Mouse (Mus musculus): Measurements from ENCODE around the gene Syt16. TPM values are rescaled to one million over a fixed set of nuclear protein-coding genes. Genes with fewer than 3 reads are reported as not detected.

The Syt16 gene
- total RNA-seq, 1 experiment from 2014 or later: not detected

- ATAC-seq (replicated peaks; ENCODE audit: low read depth, poor library complexity, severe bottlenecking): no peak
Measured at GRCm38 (mm10) chr12:74290983-74291382, 293.5 kb downstream of the Syt16 start.

DNA sequence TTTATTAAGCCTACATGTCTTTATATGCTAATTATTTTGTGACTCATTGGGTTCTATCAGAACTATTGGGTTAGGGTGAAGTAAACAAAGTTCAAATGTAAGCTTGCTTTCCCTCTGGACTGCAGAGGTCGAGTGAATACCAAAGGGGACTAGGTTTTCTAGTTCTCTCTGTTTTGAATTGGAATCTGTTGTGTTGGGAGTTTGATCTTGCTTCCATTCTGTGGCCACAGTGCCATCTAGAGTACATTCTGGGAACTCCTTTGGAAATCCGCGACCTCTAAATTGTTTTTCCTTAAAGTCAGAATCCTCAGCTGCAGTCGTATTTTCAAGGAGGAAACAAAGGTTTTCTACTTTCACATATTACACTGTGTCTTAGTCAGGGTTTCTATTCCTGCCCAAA lies 296.2 kb downstream of the Syt16 start:
- ATAC-seq (replicated peaks; ENCODE audit: low read depth, poor library complexity, severe bottlenecking): 0 out of 2 replicates have a peak, but pooled peaks have one; percentile 52

- ATAC-seq (replicated peaks; ENCODE audit: low read depth, poor library complexity, severe bottlenecking): no peak
Measured at GRCm38 (mm10) chr12:74296374-74296773, 298.9 kb downstream of the Syt16 start.

DNA sequence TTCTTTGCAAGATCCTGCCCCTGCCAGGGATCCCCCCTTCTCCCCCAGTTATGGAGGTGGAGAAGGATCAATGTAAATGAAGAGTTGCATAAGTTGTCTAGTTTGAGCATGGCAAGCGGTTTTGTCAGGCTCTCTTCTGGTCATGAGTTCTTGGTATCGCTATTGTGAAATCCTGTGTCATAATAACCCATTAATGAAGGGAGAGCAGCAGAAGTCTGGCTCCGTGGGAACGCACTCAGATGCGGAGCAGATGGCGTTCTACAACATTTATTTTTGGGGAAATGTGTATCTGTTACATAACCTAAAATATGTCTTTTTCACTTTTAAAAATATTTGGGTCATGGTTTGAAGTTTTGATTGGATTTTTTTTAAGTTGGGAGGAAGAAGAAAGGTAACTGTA lies 304.1 kb downstream of the Syt16 start:
- ATAC-seq (replicated peaks; ENCODE audit: low read depth, poor library complexity, severe bottlenecking): no peak

DNA sequence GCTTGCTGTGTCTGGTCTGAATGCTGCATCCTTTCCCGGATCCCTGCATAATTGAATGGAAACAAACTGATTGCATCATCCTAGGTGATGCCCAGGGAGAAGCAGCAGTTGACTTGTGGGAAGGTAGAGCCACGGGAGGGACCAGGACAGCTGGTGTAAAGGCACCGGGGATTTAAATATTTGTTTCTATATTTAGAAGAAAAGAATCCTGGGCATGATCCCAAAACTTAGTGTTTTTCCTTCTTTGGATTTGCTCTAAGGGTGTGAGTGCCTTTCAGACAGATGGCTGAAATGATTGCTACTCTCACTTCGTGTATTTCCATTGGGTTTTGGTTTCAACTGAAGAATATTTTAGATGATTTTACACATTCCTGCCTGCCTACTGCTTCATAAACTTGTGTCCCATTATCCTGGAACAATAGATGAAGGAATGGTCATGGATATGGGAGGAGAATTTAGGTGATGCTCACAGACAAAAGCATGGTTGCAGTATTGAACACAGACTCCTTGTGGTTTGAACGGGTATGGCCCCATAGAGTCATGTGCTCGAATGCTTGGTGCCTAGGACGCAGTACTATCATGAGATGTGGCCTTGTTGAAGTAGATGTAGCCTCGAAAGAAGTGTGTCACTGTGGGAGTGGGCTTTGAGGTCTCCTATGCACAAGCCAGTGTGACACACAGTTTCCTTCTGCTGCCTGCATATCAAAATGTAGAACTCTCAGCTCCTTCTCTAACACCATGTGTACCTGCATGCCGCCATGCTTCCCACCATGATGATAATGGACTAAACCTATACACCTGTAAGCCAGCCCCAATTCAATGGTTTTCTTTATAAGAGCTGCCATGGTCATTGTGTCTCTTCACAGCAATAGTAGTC lies 306.2 kb downstream of the Syt16 start:
- ATAC-seq (replicated peaks; ENCODE audit: low read depth, poor library complexity, severe bottlenecking): no peak

DNA sequence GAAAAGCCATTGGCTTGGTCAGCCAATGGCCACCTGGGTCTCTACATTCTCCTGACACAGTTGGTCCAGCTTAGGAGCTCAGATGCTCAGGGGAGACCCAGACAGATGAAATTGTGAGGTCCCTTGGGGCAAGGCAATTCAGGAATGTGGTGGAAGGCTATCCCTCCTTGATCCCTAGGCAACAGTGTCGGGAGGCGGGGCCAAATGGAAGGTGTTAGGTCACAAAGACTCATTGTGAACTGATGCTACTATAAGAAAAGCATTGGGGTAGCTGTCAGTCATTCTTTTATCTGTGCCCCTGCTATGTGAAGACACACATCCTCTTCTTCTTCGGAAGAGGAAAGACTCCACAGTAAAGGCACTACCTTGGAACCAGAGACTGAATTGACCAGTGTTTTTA lies 315.1 kb downstream of the Syt16 start:
- no peak for ATAC-seq (replicated peaks; ENCODE audit: low read depth, poor library complexity, severe bottlenecking)

DNA sequence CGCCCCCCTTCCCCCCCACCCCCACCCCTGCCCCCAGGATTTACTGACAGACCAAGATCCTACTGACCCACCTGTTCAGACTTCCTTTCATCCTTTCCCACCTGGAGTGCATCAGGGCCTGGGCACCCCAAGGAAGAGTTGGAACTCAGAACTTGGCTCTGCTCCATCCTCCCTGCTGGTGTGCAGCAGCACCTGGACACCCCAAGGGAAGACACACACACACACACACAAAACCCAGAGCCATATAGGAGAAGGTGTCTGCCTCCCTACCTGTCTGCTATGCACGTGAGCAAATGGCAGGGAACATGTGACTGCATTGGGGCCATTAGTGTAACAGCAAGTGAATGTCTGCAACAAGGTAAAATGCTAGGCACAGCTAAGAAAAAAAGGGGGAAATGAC lies 317.8 kb downstream of the Syt16 start:
- no peak for ATAC-seq (replicated peaks; ENCODE audit: low read depth, poor library complexity, severe bottlenecking)

GRCm38 (mm10) chr12:74316344-74316973 lies 319.0 kb downstream of the Syt16 start, which contains the start of gene Gm11042:
TSS of gene Gm11042 (minus strand) at chr12:74316394.
- peak; percentile 27 for ATAC-seq (replicated peaks; ENCODE audit: low read depth, poor library complexity, severe bottlenecking)

- peak; percentile 87 for ATAC-seq (replicated peaks; ENCODE audit: low read depth, poor library complexity, severe bottlenecking)
Measured at GRCm38 (mm10) chr12:74316989-74317759, 319.7 kb downstream of the Syt16 start.

DNA sequence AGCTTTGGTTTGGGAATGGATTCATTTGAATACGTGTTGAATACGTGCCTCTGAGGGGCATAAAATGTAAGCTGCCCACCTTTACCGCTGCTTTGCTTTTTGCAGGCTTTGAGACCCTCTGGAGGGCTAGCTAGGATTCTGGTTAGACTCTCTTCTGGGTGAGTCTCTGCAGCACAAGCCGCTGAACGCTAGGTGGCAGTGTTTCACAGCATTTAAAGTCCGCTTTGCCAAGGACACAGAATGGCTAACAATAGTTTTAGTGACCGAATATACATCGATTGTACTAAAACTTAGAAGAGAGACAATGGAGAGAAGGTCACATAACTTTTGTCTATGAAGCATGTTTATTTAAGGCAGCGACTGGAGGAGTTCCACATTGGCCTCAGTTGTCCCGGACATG lies 322.9 kb downstream of the Syt16 start:
- ATAC-seq (replicated peaks; ENCODE audit: low read depth, poor library complexity, severe bottlenecking): peak; percentile 71; the same call in 1 of the 2 replicates

GRCm38 (mm10) chr12:74321981-74322380 lies 324.5 kb downstream of the Syt16 start:
- no peak for ATAC-seq (replicated peaks; ENCODE audit: low read depth, poor library complexity, severe bottlenecking)

Other genes starting within 250 kb of the Syt16 start
- gene Hif1a, start 96.3 kb upstream of the Syt16 start, total RNA-seq (2017): 52.3 and 59.7 TPM in 2 replicates
- not detected in 2 replicates for gene Gm49321, start 60.0 kb upstream of the Syt16 start, total RNA-seq (2017)
- gene Snapc1, start 33.2 kb upstream of the Syt16 start, total RNA-seq (2017): 17.1 and 32.0 TPM in 2 replicates

All from common myeloid progenitor, adult 5-6 weeks (primary cell).